Mouse (Mus musculus) ES-E14 (cell line): Measurements from ENCODE around the gene Dnah6.

Source experiments
- CHD2 ChIP-seq: IDR thresholded peaks from 2 replicates; pipeline ENCODE4 v1.6.1; 2014; ENCODE audit warnings: mild to moderate bottlenecking, low read depth, low read length, inconsistent platforms
- MAFK ChIP-seq: IDR thresholded peaks from 2 replicates; pipeline ENCODE4 v1.6.1; 2014; ENCODE audit warnings: mild to moderate bottlenecking, low read depth, low read length, inconsistent platforms; ENCODE audit not compliant: insufficient read depth
- ZC3H11A ChIP-seq: IDR thresholded peaks from 2 replicates; pipeline ENCODE4 v1.6.1; 2012; ENCODE audit warnings: low read depth, mild to moderate bottlenecking, inconsistent platforms, low read length, borderline replicate concordance

GRCm38 (mm10) chr6:73047259-73047658, 174.2 kb downstream of the Dnah6 start:
- no peak for TF ChIP-seq MAFK
- no peak for TF ChIP-seq CHD2
- no peak for TF ChIP-seq ZC3H11A
